Mouse (Mus musculus) thymus, adult 2 months (tissue): Measurements from ENCODE around the gene Mtfr1l. TPM values are rescaled to one million over a fixed set of nuclear protein-coding genes. Genes with fewer than 3 reads are reported as not detected.

ENCODE experiments used
- DNase-seq: peaks from one replicate; pipeline ENCODE4 v3.0.0; 2021
- H3K27ac ChIP-seq: fragments of 200-500 bp; 2 replicates; pipeline ENCODE4 v1.5.1; 2012; ENCODE audit warnings: low read length, control low read depth; ENCODE audit not compliant: control insufficient read depth, insufficient read depth
- H3K27me3 ChIP-seq: fragments of 200-500 bp; 2 replicates; pipeline ENCODE4 v1.6.1; 2012; ENCODE audit warnings: mild to moderate bottlenecking, low read length, moderate library complexity, mixed read lengths; ENCODE audit not compliant: control insufficient read depth, insufficient read depth
- H3K36me3 ChIP-seq: fragments of 200-500 bp; 2 replicates; pipeline ENCODE4 v1.6.1; 2012; ENCODE audit warnings: mild to moderate bottlenecking, low read length, moderate library complexity; ENCODE audit not compliant: control insufficient read depth, insufficient read depth
- H3K4me1 ChIP-seq: fragments of 200-500 bp; replicated peaks from 2 replicates; pipeline ENCODE4 v1.6.1; 2012; ENCODE audit warnings: low read length; ENCODE audit not compliant: control insufficient read depth, insufficient read depth
- H3K4me3 ChIP-seq: fragments of 200-500 bp; 2 replicates; pipeline ENCODE4 v1.5.1; 2012; ENCODE audit warnings: mild to moderate bottlenecking, low read length, control low read depth, moderate library complexity; ENCODE audit not compliant: control insufficient read depth, insufficient read depth
- CTCF ChIP-seq: fragments of 200-500 bp; IDR thresholded peaks from 2 replicates; pipeline ENCODE4 v1.5.1; 2012; ENCODE audit warnings: mild to moderate bottlenecking, control low read depth, low read length, moderate library complexity, borderline replicate concordance; ENCODE audit not compliant: control insufficient read depth, poor library complexity, insufficient read depth; ENCODE audit errors: extremely low read depth
- POLR2A ChIP-seq: fragments of 200-500 bp; IDR thresholded peaks from 2 replicates; pipeline ENCODE4 v1.6.1; 2012; ENCODE audit warnings: mild to moderate bottlenecking, low read length, control low read depth, moderate library complexity; ENCODE audit not compliant: control insufficient read depth, poor library complexity, insufficient read depth; ENCODE audit errors: extremely low read depth
- WGBS: fragments of 180-500 bp; shearing (Covaris S2); methylation state at CpG from one replicate; pipeline ENCODE4 v1.1.7; 2018; 5-methylcytosine and 5-hydroxymethylcytosine counted together
- polyA plus RNA-seq: library from polyadenylated mRNA; depleted of rRNA; stranded (reverse); fragments of >200 nt; gene quantifications from 2 replicates; pipeline ENCODE4 v1.2.3, GENCODE M21; 2012

The Mtfr1l gene
- polyA plus RNA-seq, 1 experiment = 77.3 TPM

- DNase-seq = no peak
- Histone ChIP-seq H3K36me3 (no peaks in the 10 kb centered on the region), H3K27ac (no peak overlapping the region), H3K27me3 (peaks cover 4% of the 10 kb centered on the region; the same call in 1 of the 2 replicates), H3K4me1 (peaks cover 11% of the 10 kb centered on the region), H3K4me3 (no peak overlapping the region)
- TF ChIP-seq POLR2A = no peak
- TF ChIP-seq CTCF = no peak
- 84% methylated on average over 18 of the region's 18 CpGs for WGBS
Observed at GRCm38 (mm10) chr4:134548169-134548938, 13.2 kb upstream of the Mtfr1l start.

- Histone ChIP-seq H3K4me1 (peaks cover 11% of the 10 kb centered on the region), H3K27ac (no peak overlapping the region), H3K27me3 (peaks cover 4% of the 10 kb centered on the region; the same call in 1 of the 2 replicates), H3K36me3 (no peaks in the 10 kb centered on the region), H3K4me3 (no peak overlapping the region)
- 53% methylated on average over 9 of the region's 9 CpGs for WGBS
- TF ChIP-seq POLR2A (no peak), CTCF (no peak)
- no peak for DNase-seq
Observed at GRCm38 (mm10) chr4:134546814-134547705, 11.9 kb upstream of the Mtfr1l start.

GRCm38 (mm10) chr4:134543261-134543660 is 8.1 kb upstream of the Mtfr1l start:
- DNase-seq = peak; percentile 92
- H3K36me3 ChIP-seq = no peaks in the 10 kb centered on the region
- H3K27me3 ChIP-seq = no peaks in the 10 kb centered on the region
- H3K27ac ChIP-seq = no peak overlapping the region
- no peak for TF ChIP-seq POLR2A
- peak; percentile 88 for TF ChIP-seq CTCF
- 6% methylated on average over 5 of the region's 5 CpGs for WGBS
- H3K4me3 ChIP-seq = no peak overlapping the region
- peaks cover 11% of the 10 kb centered on the region for H3K4me1 ChIP-seq

GRCm38 (mm10) chr4:134542726-134543125 is 7.5 kb upstream of the Mtfr1l start:
- no peak for DNase-seq
- WGBS = 89% methylated on average over 9 of the region's 9 CpGs
- Histone ChIP-seq H3K4me1 (peaks cover 8% of the 10 kb centered on the region), H3K4me3 (no peak overlapping the region), H3K27me3 (no peaks in the 10 kb centered on the region), H3K27ac (no peak overlapping the region), H3K36me3 (no peaks in the 10 kb centered on the region)
- TF ChIP-seq POLR2A (no peak), CTCF (no peak)

GRCm38 (mm10) chr4:134538997-134539580 is 3.9 kb upstream of the Mtfr1l start:
- H3K36me3 ChIP-seq = no peaks in the 10 kb centered on the region
- H3K27me3 ChIP-seq = no peaks in the 10 kb centered on the region
- H3K4me1 ChIP-seq = peaks cover 6% of the 10 kb centered on the region
- H3K4me3 ChIP-seq = no peak overlapping the region
- H3K27ac ChIP-seq = no peak overlapping the region
- no peak for DNase-seq
- WGBS = 92% methylated on average over 10 of the region's 10 CpGs
- no peak for TF ChIP-seq CTCF
- no peak for TF ChIP-seq POLR2A

- Histone ChIP-seq H3K27me3 (no peaks in the 10 kb centered on the region), H3K36me3 (0 out of 2 replicates have a peak, but pooled peaks cover under 1% of the 10 kb centered on the region), H3K27ac (no peak overlapping the region), H3K4me1 (peaks cover 11% of the 10 kb centered on the region), H3K4me3 (peak overlapping the region; percentile 76)
- TF ChIP-seq POLR2A (no peak), CTCF (no peak)
- DNase-seq = no peak
- WGBS = 2% methylated on average over 8 of the region's 8 CpGs
Observed at GRCm38 (mm10) chr4:134535787-134536151, 582 bp upstream of the Mtfr1l start.
